Mouse (Mus musculus) embryo, embryonic 9.5 days (tissue): ENCODE data around the gene Tpst2.

Experiments used
- DNase-seq: peaks from one replicate; pipeline ENCODE4 v3.0.0-alpha.2; 2017; ENCODE audit errors: extremely low spot score

Gene Tpst2

GRCm38 (mm10) chr5:112282123-112282779 is 5.8 kb downstream of the Tpst2 start:
- no peak for DNase-seq

- DNase-seq, result no peak
Observed at GRCm38 (mm10) chr5:112282780-112283482, 6.4 kb downstream of the Tpst2 start.

GRCm38 (mm10) chr5:112283543-112284202 is 7.2 kb downstream of the Tpst2 start:
- DNase-seq, result no peak

GRCm38 (mm10) chr5:112284203-112284582 is 7.7 kb downstream of the Tpst2 start:
- no peak for DNase-seq

- DNase-seq, result no peak
Observed at GRCm38 (mm10) chr5:112285548-112286085, 9.1 kb downstream of the Tpst2 start.

- DNase-seq, result no peak
Observed at GRCm38 (mm10) chr5:112286608-112286983, 10.1 kb downstream of the Tpst2 start.

- DNase-seq, result no peak
Observed at GRCm38 (mm10) chr5:112286984-112287641, 10.6 kb downstream of the Tpst2 start.

- no peak for DNase-seq
Observed at GRCm38 (mm10) chr5:112287652-112288051, 11.2 kb downstream of the Tpst2 start.

GRCm38 (mm10) chr5:112288193-112289141 is 12.0 kb downstream of the Tpst2 start:
- DNase-seq, result no peak

- no peak for DNase-seq
Observed at GRCm38 (mm10) chr5:112289236-112289635, 12.7 kb downstream of the Tpst2 start.

- DNase-seq, result no peak
Observed at GRCm38 (mm10) chr5:112289819-112290535, 13.5 kb downstream of the Tpst2 start.

GRCm38 (mm10) chr5:112290536-112290880 is 14.0 kb downstream of the Tpst2 start:
- DNase-seq, result no peak

GRCm38 (mm10) chr5:112291866-112292265 is 15.4 kb downstream of the Tpst2 start:
- no peak for DNase-seq

GRCm38 (mm10) chr5:112292343-112292980 is 16.0 kb downstream of the Tpst2 start:
- DNase-seq, result no peak

- DNase-seq, result no peak
Observed at GRCm38 (mm10) chr5:112293800-112294199, 17.3 kb downstream of the Tpst2 start.

GRCm38 (mm10) chr5:112294696-112295095 is 18.2 kb downstream of the Tpst2 start:
- DNase-seq, result no peak

GRCm38 (mm10) chr5:112295162-112295561 is 18.7 kb downstream of the Tpst2 start:
- no peak for DNase-seq

- DNase-seq, result no peak
Observed at GRCm38 (mm10) chr5:112295564-112295963, 19.1 kb downstream of the Tpst2 start.

GRCm38 (mm10) chr5:112296404-112297181 is 20.1 kb downstream of the Tpst2 start:
- DNase-seq, result no peak
